Mouse (Mus musculus) thymus, adult 2 months (tissue): ENCODE measurements around the gene Stoml3.

Experiments
- CTCF ChIP-seq: fragments of 200-500 bp; IDR thresholded peaks from 2 replicates; pipeline ENCODE4 v1.5.1; 2012; ENCODE audit warnings: mild to moderate bottlenecking, control low read depth, low read length, moderate library complexity, borderline replicate concordance; ENCODE audit not compliant: control insufficient read depth, poor library complexity, insufficient read depth; ENCODE audit errors: extremely low read depth
- POLR2A ChIP-seq: fragments of 200-500 bp; IDR thresholded peaks from 2 replicates; pipeline ENCODE4 v1.6.1; 2012; ENCODE audit warnings: mild to moderate bottlenecking, low read length, control low read depth, moderate library complexity; ENCODE audit not compliant: control insufficient read depth, poor library complexity, insufficient read depth; ENCODE audit errors: extremely low read depth

DNA sequence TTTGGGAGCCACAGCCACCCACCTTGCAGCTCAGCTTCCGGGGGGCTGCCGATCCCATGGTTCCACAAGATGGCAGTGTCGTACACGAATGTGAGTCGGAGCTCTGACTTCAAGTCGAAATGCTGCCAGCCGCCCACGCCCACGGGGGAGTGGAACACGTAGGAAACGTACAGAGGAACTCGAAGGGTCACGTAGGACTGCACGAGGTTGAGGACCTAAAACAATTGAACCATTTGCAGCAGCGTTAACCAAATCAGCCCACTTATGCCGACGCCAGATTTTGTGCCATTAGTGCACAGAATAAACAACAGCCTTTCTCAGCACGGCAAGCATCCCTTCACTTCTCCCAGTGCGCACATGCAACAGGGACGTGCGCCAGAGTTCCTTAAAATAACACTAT lies 37.3 kb downstream of the Stoml3 start:
- TF ChIP-seq CTCF (peak; percentile 59; the same call in 1 of the 2 replicates), POLR2A (no peak)
